Mouse (Mus musculus) C2C12 (cell line): ENCODE data around the gene Wfikkn1.

Experiments used
- CTCF ChIP-seq: IDR thresholded peaks from one replicate; pipeline ENCODE4 v1.5.1; 2011; ENCODE audit not compliant: control insufficient read depth, insufficient read depth, insufficient read length
- MAX ChIP-seq: IDR thresholded peaks from one replicate; pipeline ENCODE4 v1.6.1; 2011; ENCODE audit warnings: mild to moderate bottlenecking, control low read depth
- MYOD1 ChIP-seq: IDR thresholded peaks from one replicate; pipeline ENCODE4 v1.6.1; 2011; ENCODE audit warnings: low read depth; ENCODE audit not compliant: control insufficient read depth, insufficient read length
- MYOG ChIP-seq: IDR thresholded peaks from one replicate; pipeline ENCODE4 v1.6.1; 2011; ENCODE audit not compliant: control insufficient read depth, insufficient read length; ENCODE audit errors: extremely low read depth
- USF1 ChIP-seq: IDR thresholded peaks from one replicate; pipeline ENCODE4 v1.6.1; 2011; ENCODE audit warnings: low read depth, mild to moderate bottlenecking, control low read depth, moderate library complexity

- TF ChIP-seq CTCF = no peak
- no peak for TF ChIP-seq MAX
- no peak for TF ChIP-seq MYOD1
- no peak for TF ChIP-seq USF1
- TF ChIP-seq MYOG = no peak
These were observed 44.8 kb downstream of the Wfikkn1 start for GRCm38 (mm10) chr17:25835816-25836215.
